Mouse (Mus musculus) Patski (cell line): Measurements from ENCODE around the gene Dctn3. TPM values are rescaled to one million over a fixed set of nuclear protein-coding genes. Genes with fewer than 3 reads are reported as not detected.
"Not testable (repeated sequence)": the region's sequence is repeated elsewhere in the genome, so short reads cannot be mapped to it uniquely, and the experiment has no call there.

Source experiments
- ATAC-seq: fragments of 100-300 bp; one replicate; pipeline ENCODE4 v1.8.0; 2021
- CTCF ChIA-PET: fragments of 350-600 bp; sonication (Branson Sonifier 250); formaldehyde crosslinking; loops from one replicate; lab custom pipeline; 2022; ENCODE audit warnings: inconsistent platforms; lab: Charles Lee
- POLR2A ChIA-PET: fragments of 350-600 bp; sonication (Branson Sonifier 250); formaldehyde crosslinking; loops from one replicate; lab custom pipeline; 2022; ENCODE audit warnings: antibody characterized with exemption, inconsistent platforms; lab: Charles Lee
- DNase-seq: peaks from one replicate; pipeline ENCODE4 v3.0.0-alpha.2; 2011; ENCODE audit warnings: low read depth, low spot score
- H3K27me3 ChIP-seq: fragments of 371-371 bp; one replicate; pipeline ENCODE4 v1.5.1; 2021
- CTCF ChIP-seq: fragments of 100-300 bp; IDR thresholded peaks from one replicate; pipeline ENCODE4 v1.5.1; 2021
- in situ Hi-C: fragments of 300-500 bp; cut with MboI; formaldehyde crosslinking; loops from 3 replicates; pipeline ENCODE4 v1.11.1; 2018; ENCODE audit warnings: low pct_unique_long_range_greater_than_20kb, mixed read lengths
- polyA plus RNA-seq: library from polyadenylated mRNA; unstranded; gene quantifications from one replicate; pipeline ENCODE4 v1.2.3, GENCODE M21; 2021

The Dctn3 gene
- polyA plus RNA-seq, 1 experiment from 2014 or later: 116 TPM

- no peak for TF ChIP-seq CTCF
- CTCF ChIA-PET: interaction anchor here (1.2 to 6.5 kb wide), 3 partner anchors 24 to 205 kb away, joined by 3 to 40 read pairs (median 4); no protein-coding TSS in a partner anchor
- DNase-seq: no peak
- POLR2A ChIA-PET: interaction anchor here (1.3 to 2.5 kb wide), 2 partner anchors 10 to 27 kb away, joined by 3 to 7 read pairs; partner anchors contain the start of gene Dctn3
- in situ Hi-C loops: loop anchor here (25.0 kb wide), 1 partner anchor 576 kb away; the partner anchor contains the start of gene Ube2r2
- no peak for ATAC-seq
- H3K27me3 ChIP-seq: no peaks in the 10 kb centered on the region
These were observed 9.5 kb downstream of the Dctn3 start, which contains the start of gene Rpp25l for GRCm38 (mm10) chr4:41713197-41714067. TSS of gene Rpp25l (minus strand) at chr4:41713534.

GRCm38 (mm10) chr4:41712421-41713196 lies 10.4 kb downstream of the Dctn3 start:
- ChIA-PET CTCF (interaction anchor here (6.5 kb wide), 1 partner anchor 25 kb away, joined by 40 read pairs; no protein-coding TSS in a partner anchor), POLR2A (interaction anchor here (1.3 kb wide), 1 partner anchor 28 kb away, joined by 3 read pairs; no protein-coding TSS in a partner anchor)
- no peaks in the 10 kb centered on the region for H3K27me3 ChIP-seq
- in situ Hi-C loops: loop anchor here (25.0 kb wide), 1 partner anchor 575 kb away; the partner anchor contains the start of gene Ube2r2
- TF ChIP-seq CTCF: no peak
- ATAC-seq: no peak
- no peak for DNase-seq

- ATAC-seq (no peak), DNase-seq (no peak)
- CTCF ChIA-PET: interaction anchor here (6.5 kb wide), 1 partner anchor 26 kb away, joined by 40 read pairs; no protein-coding TSS in a partner anchor
- no peaks in the 10 kb centered on the region for H3K27me3 ChIP-seq
- TF ChIP-seq CTCF: no peak
- POLR2A ChIA-PET: no interaction called here
- in situ Hi-C loops: loop anchor here (25.0 kb wide), 1 partner anchor 575 kb away; the partner anchor contains the start of gene Ube2r2
These were observed 11.1 kb downstream of the Dctn3 start for GRCm38 (mm10) chr4:41711705-41712375.

- no peaks in the 10 kb centered on the region for H3K27me3 ChIP-seq
- no peak for ATAC-seq
- no peak for DNase-seq
- no peak for TF ChIP-seq CTCF
- CTCF ChIA-PET: no interaction called here
- in situ Hi-C loops: loop anchor here (25.0 kb wide), 1 partner anchor 573 kb away; the partner anchor contains the start of gene Ube2r2
- POLR2A ChIA-PET: no interaction called here
These were observed 12.7 kb downstream of the Dctn3 start for GRCm38 (mm10) chr4:41710229-41710628.

GRCm38 (mm10) chr4:41708192-41708745 lies 14.7 kb downstream of the Dctn3 start:
- no peaks in the 10 kb centered on the region for H3K27me3 ChIP-seq
- ChIA-PET CTCF (interaction anchor here (0.9 to 1.4 kb wide), 10 partner anchors 31 to 243 kb away, joined by 3 to 12 read pairs (median 3); no protein-coding TSS in a partner anchor), POLR2A (interaction anchor here (0.6 kb wide), 1 partner anchor 37 kb away, joined by 3 read pairs; no protein-coding TSS in a partner anchor)
- DNase-seq: no peak
- ATAC-seq: no peak
- in situ Hi-C loops: loop anchor here (5.0 to 25.0 kb wide), 3 partner anchors 51 to 571 kb away; partner anchors contain the start of gene Ube2r2
- TF ChIP-seq CTCF: no peak

DNA sequence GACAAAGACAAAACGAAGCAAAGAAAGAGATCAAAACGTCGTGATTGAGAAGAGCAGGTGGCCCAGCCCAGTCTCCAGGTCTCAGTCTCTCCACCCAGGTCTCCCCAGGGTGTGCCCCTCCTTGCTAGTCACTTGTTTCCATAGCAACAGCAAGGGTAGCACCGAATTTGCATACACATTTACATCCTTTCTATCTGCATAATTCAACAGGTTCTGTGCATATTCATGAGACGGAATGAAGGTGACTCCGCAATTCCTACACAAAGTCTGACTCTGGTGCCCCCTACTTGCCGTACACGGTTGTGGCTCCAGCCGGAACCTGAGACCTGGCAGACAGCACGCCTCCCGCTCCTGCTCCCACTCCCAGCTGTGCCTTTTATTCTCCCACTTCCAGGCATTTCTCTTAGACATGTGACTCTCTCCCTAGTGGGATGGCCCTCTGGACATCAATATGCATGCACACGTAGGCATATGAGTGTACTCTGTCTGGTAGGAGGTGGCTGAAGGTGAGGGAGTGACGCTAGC lies 15.9 kb downstream of the Dctn3 start:
- DNase-seq (no peak), ATAC-seq (no peak)
- POLR2A ChIA-PET: interaction anchor here (1.2 kb wide), 1 partner anchor 45 kb away, joined by 3 read pairs; no protein-coding TSS in a partner anchor
- CTCF ChIA-PET: interaction anchor here (0.9 to 2.0 kb wide), 8 partner anchors 54 to 242 kb away, joined by 3 to 12 read pairs (median 4); partner anchors contain the start of genes Kif24 and Nudt2
- TF ChIP-seq CTCF: no peak
- no peaks in the 10 kb centered on the region for H3K27me3 ChIP-seq
- in situ Hi-C loops: loop anchor here (5.0 to 25.0 kb wide), 3 partner anchors 50 to 570 kb away; partner anchors contain the start of gene Ube2r2

GRCm38 (mm10) chr4:41705922-41706754 lies 16.8 kb downstream of the Dctn3 start:
- no peak for TF ChIP-seq CTCF
- ChIA-PET CTCF (interaction anchor here (1.3 to 2.0 kb wide), 3 partner anchors 53 to 241 kb away, joined by 3 to 6 read pairs (median 5); partner anchors contain the start of genes Kif24 and Nudt2), POLR2A (interaction anchor here (1.2 kb wide), 1 partner anchor 44 kb away, joined by 3 read pairs; no protein-coding TSS in a partner anchor)
- DNase-seq: no peak
- no peaks in the 10 kb centered on the region for H3K27me3 ChIP-seq
- in situ Hi-C loops: loop anchor here (5.0 to 25.0 kb wide), 3 partner anchors 49 to 569 kb away; partner anchors contain the start of gene Ube2r2
- ATAC-seq: no peak

- no peaks in the 10 kb centered on the region for H3K27me3 ChIP-seq
- CTCF ChIA-PET: no interaction called here
- DNase-seq (no peak), ATAC-seq (no peak)
- TF ChIP-seq CTCF: no peak
- POLR2A ChIA-PET: no interaction called here
- in situ Hi-C loops: loop anchor here (5.0 to 25.0 kb wide), 3 partner anchors 47 to 567 kb away; partner anchors contain the start of gene Ube2r2
These were observed 18.3 kb downstream of the Dctn3 start for GRCm38 (mm10) chr4:41704651-41705050.

DNA sequence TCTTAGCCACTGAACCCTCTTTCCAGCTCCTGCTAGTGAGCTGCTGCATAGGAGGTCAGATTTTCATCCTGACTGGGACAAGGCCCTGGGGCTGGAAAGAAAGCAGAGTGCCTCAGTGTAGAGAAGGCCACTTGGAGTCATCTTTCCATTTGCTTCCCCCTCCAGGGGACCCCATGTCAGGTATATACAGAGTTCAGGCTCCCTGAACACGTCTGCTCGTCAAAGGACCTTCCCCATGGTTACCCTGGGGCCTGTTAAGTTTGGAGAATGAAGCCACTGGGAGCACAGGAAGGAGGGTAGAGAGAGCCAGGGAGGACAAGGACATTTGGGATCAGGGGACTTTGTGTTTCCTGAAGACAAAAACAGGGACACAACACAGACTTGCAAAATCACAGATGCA lies 20.7 kb downstream of the Dctn3 start:
- in situ Hi-C loops: loop anchor here (25.0 kb wide), 1 partner anchor 565 kb away; the partner anchor contains the start of gene Ube2r2
- POLR2A ChIA-PET, CTCF ChIA-PET, H3K27me3 ChIP-seq, DNase-seq, ATAC-seq: not testable (repeated sequence)

DNA sequence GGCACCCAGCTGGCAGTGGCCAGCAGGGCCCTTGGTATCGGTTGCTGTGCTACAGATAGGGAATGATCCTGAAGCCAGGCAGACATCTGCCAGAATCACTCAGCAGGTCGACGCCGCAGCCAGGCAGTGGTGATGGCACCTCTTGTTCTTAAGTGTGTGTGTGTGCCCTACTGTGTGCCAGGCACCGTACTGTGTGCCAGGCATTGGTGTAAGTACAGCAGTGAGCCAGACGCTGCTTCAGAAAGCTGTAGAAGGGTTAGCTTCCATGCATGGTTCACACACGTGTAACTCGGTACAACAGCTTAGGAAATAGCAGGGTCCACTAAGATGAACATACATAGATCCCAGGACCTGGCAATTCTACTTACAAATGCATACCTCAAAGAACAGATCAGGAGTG lies 22.7 kb downstream of the Dctn3 start:
- in situ Hi-C loops: loop anchor here (25.0 kb wide), 1 partner anchor 563 kb away; the partner anchor contains the start of gene Ube2r2
- POLR2A ChIA-PET, ATAC-seq, DNase-seq, CTCF ChIA-PET, H3K27me3 ChIP-seq: not testable (repeated sequence)

- ATAC-seq, H3K27me3 ChIP-seq, CTCF ChIA-PET, DNase-seq, POLR2A ChIA-PET: not testable (repeated sequence)
- in situ Hi-C loops: loop anchor here (25.0 kb wide), 1 partner anchor 562 kb away; the partner anchor contains the start of gene Ube2r2
These were observed 23.2 kb downstream of the Dctn3 start, which contains the start of gene Il11ra1 for GRCm38 (mm10) chr4:41699783-41700182. TSS of gene Il11ra1 (plus strand) at chr4:41699989.
